Mouse (Mus musculus): ENCODE measurements around the gene Paip2b. TPM values are rescaled to one million over a fixed set of nuclear protein-coding genes. Genes with fewer than 3 reads are reported as not detected.

The Paip2b gene
- polyA plus RNA-seq (2016; fragmentation: Nextera tagmentation; extraction: Ambion mirVana), result 19.1 and 22.4 TPM in 2 replicates

DNA sequence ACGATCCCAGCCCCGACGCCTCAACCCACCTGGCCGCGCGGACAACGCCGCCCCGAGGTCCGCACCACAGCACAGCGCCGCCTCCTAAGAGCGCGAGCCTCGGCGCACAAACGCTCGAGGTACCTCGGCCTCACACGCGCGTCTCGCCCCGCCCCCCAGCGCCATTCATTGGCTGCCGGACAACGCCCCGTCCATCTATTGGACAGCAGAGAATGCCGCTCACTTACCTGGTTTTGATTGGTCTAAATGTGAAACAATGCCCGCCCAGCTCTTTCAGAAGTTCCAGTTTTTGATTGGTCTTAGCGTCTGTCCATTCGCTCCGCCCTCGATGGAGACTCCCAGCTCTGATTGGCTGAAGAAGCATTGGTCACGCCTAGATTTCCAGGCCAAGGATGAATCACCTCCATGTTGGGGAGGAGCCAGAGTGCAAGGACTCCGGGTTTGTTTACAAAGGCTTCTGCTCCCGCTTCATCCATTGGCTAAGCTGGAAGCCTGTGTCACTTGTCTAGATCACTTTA is at the start of gene Paip2b:
TSS of gene Paip2b (minus strand) at position 136 of the 518 bp plus-strand sequence.
- Histone ChIP-seq H3K27me3 (replicated peaks) (no peaks in the 10 kb centered on the region), H3K27ac (peak within 1 kb of the TSS; percentile 75; the same call in 1 of the 2 replicates), H3K9me3 (no peaks in the 10 kb centered on the region), H3K36me3 (no peaks in the 10 kb centered on the region), H3K4me1 (peaks cover 7% of the 10 kb centered on the region; the same call in 1 of the 2 replicates), H3K4me2 (replicated peaks) (peak within 1 kb of the TSS; percentile 82), H3K9ac (peak within 1 kb of the TSS; percentile 80), H3K4me3 (peak within 1 kb of the TSS; percentile 69)
- peak; percentile 98 for ATAC-seq (ENCODE audit: low FRiP score, low read depth)
- under 1% methylated on average over 37 of the region's 37 CpGs for WGBS

DNA sequence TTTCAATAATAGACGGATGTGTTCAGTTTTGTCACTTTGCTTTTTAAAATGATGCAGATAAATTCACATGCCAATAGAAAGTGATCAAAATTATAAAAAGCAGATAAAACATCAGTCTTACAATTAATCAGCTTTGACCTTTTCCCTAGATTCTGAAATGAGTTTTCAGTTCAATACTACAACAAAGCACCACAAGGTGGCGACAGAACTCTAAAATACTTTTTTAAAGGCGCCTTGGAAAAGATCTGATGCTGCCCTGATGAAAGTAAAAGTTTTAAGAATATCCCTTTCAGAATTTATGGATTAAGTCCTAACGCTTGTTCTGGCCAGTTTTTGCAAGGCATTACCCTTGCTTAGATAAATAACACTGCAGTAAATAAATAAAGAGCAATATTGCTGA is 48.3 kb upstream of the Paip2b start:
- Histone ChIP-seq H3K4me1 (no peaks in the 10 kb centered on the region), H3K36me3 (no peaks in the 10 kb centered on the region), H3K4me2 (replicated peaks) (peak overlapping the region; percentile 12; the same call in 1 of the 2 replicates), H3K9ac (no peak overlapping the region), H3K4me3 (no peak overlapping the region), H3K27me3 (replicated peaks) (no peaks in the 10 kb centered on the region), H3K9me3 (no peaks in the 10 kb centered on the region), H3K27ac (no peak overlapping the region)
- no peak for ATAC-seq (ENCODE audit: low FRiP score, low read depth)
- WGBS, result 3% methylated on average over 4 of the region's 4 CpGs

DNA sequence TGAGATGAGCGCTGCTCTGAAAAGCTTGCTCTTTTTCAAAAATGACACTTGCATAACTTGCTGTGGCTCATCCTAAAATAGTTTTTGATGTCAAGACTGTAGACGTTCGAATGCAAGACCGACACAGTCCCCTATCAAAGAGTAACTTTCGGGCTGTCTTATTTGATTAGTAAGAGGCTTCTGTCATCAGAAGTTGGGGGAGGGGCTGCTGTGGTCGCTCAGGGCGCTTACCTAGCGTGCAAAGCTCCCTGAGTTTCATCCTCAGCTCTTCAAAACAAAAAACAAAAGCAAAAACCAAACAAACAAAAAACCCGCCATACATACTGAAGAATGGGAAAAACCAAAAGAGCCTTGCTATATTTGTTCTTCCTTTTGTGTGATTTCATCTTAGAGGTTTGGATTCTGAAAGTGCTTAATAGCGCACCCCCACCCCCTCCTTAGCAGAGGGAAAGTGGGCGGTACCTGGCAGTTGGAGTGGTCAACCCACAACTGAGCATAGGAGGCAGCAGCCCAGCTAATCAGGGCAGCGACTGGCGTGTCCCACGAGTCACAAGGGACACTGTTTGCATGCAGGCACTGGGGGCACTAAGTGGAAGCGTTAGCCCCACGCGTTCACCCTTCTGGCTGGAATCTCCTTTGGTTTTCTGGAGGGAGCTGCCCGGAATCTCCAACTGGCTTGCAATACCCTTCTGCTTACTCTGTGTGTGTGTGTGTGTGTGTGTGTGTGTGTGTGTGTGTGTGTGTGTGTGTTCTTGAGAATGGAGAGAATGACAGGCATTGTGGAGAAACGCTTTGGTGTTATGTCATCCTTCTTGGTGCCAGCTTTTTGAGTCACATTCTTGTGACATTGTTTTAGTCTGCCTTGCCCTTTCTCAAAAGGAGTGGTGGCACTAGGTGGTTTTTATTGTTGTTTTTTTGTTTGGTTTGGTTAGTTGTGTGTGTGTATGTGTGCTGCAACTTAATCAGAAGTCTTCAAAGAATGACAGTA is 36.4 kb upstream of the Paip2b start:
- Histone ChIP-seq H3K9me3 (no peaks in the 10 kb centered on the region), H3K36me3 (no peaks in the 10 kb centered on the region), H3K4me1 (peaks cover 8% of the 10 kb centered on the region; the same call in 1 of the 2 replicates), H3K4me3 (peak overlapping the region; percentile 64), H3K9ac (peak overlapping the region; percentile 60; the same call in 1 of the 2 replicates), H3K27ac (no peak overlapping the region), H3K27me3 (replicated peaks) (no peaks in the 10 kb centered on the region; the same call in 1 of the 2 replicates), H3K4me2 (replicated peaks) (peak overlapping the region; percentile 99)
- ATAC-seq (ENCODE audit: low FRiP score, low read depth), result 0 out of 2 replicates have a peak, but pooled peaks have one; percentile 31
- WGBS, result 3% methylated on average over 19 of the region's 19 CpGs

DNA sequence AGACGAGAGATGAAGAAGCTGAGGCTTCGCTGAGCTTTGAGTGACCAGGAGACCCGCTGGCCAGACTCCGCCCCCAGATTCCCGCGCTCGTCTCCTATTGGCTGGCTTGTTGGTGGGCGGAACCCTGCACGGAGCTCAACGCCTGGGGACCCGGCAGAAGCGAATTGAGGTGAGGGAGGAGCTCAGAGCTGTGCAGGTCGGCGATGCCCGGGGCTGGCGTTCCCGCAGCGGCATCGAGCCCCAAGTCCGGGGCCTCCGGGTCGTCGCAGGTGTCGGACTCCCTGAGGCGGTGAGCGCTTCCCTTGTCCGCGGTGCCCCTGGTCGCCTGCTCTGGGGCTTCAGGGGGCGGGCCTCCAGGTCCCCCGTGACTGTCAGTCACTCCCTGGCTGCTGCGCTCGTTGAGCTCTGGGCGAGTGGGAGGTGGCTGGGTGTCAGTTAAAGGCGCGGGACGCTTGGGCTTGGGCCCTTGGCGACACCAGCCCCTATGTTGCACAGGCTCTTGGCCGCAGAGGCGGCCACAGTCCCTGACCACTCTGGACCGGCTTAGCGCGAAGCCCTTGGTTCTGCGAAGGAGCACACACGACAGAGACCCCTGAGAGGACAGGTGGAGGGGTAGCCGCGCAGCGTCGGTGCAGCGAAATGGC is 35.5 kb upstream of the Paip2b start, which contains the start of gene Zfp638:
TSS of gene Zfp638 (plus strand) at position 156 of the 644 bp plus-strand sequence.
- Histone ChIP-seq H3K4me2 (replicated peaks) (peak within 1 kb of the TSS; percentile 99), H3K36me3 (no peaks in the 10 kb centered on the region), H3K9ac (peak within 1 kb of the TSS; percentile 60), H3K9me3 (no peaks in the 10 kb centered on the region), H3K27me3 (replicated peaks) (no peaks in the 10 kb centered on the region; the same call in 1 of the 2 replicates), H3K4me3 (peak within 1 kb of the TSS; percentile 64), H3K27ac (no peak within 1 kb of the TSS), H3K4me1 (peaks cover 8% of the 10 kb centered on the region; the same call in 1 of the 2 replicates)
- under 1% methylated on average over 50 of the region's 50 CpGs for WGBS
- peak; percentile 97 for ATAC-seq (ENCODE audit: low FRiP score, low read depth)

DNA sequence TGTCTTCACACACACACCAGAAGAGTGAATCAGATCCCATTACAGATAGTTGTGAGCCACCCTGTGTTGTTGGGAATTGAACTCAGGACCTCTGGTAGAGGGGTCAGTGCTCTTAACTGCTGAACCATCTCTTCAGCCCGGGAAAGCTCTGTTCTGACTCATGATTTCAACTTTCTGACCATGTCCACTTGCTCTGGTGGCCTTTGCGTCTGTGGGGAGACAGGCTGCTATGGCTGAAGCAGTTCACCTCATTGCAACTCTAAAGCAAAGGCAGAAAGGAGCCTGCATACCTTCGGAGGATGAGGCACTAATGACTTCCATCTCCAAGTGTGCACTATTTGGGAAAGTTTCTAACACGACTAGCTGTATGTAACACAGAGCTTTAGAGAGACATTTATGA is 34.9 kb upstream of the Paip2b start:
- Histone ChIP-seq H3K36me3 (no peaks in the 10 kb centered on the region), H3K4me2 (replicated peaks) (peak overlapping the region; percentile 99), H3K27ac (no peak overlapping the region), H3K4me1 (peaks cover 8% of the 10 kb centered on the region; the same call in 1 of the 2 replicates), H3K4me3 (no peak overlapping the region), H3K9ac (no peak overlapping the region), H3K27me3 (replicated peaks) (no peaks in the 10 kb centered on the region; the same call in 1 of the 2 replicates), H3K9me3 (no peaks in the 10 kb centered on the region)
- 38% methylated on average over 4 of the region's 4 CpGs for WGBS
- ATAC-seq (ENCODE audit: low FRiP score, low read depth), result peak; percentile 34

DNA sequence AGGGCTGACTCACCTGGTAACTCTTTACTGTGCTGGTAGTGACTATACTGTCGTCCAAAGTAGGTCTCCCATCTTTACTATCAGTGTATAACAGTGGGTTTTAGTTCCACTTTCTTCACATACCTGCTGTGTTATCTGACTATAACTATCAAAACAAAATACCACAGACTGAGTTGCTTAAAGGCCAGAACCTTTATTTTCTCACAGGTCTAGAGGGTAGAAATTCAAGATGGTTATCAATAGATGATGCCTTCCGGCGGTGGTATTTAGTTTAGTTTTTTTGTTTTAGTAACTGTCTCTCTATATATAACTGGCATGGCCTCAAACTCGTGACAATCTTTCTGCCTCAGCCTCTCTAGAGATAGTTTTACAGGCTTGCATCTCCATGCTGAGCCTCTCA is 32.0 kb upstream of the Paip2b start:
- Histone ChIP-seq H3K9ac (no peak overlapping the region), H3K4me3 (no peak overlapping the region), H3K9me3 (no peaks in the 10 kb centered on the region), H3K36me3 (no peaks in the 10 kb centered on the region), H3K27me3 (replicated peaks) (no peaks in the 10 kb centered on the region; the same call in 1 of the 2 replicates), H3K27ac (no peak overlapping the region), H3K4me2 (replicated peaks) (no peak overlapping the region), H3K4me1 (peaks cover 8% of the 10 kb centered on the region; the same call in 1 of the 2 replicates)
- no peak for ATAC-seq (ENCODE audit: low FRiP score, low read depth)
- WGBS, result 75% methylated on average over 4 of the region's 4 CpGs

DNA sequence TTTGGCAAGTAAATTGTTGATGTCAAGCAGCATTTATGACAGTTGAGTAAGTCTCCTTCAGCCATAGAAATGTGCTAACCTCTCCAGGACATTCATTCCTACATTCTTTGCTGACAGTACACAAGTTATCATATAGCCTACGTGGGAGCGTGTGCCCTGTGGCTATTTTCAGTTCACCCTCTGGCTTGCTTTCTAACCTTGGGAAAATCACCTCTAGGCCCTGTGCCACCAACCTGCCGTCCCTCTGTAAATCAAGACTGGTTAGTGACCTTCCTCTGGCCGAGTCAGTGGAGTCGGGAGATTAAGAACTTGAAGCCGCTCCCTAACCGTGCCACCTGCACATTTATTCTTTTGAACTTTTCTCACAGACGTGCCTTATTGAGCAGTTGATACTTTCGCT is 28.5 kb upstream of the Paip2b start:
- 90% methylated on average over 9 of the region's 9 CpGs for WGBS
- no peak overlapping the region for H3K9ac ChIP-seq
- no peak overlapping the region for H3K27ac ChIP-seq
- no peak overlapping the region for H3K4me3 ChIP-seq
- no peaks in the 10 kb centered on the region for H3K36me3 ChIP-seq
- no peak for ATAC-seq (ENCODE audit: low FRiP score, low read depth)
- no peak overlapping the region for H3K4me2 ChIP-seq (replicated peaks)
- no peaks in the 10 kb centered on the region for H3K27me3 ChIP-seq (replicated peaks)
- no peaks in the 10 kb centered on the region for H3K9me3 ChIP-seq
- no peaks in the 10 kb centered on the region for H3K4me1 ChIP-seq

DNA sequence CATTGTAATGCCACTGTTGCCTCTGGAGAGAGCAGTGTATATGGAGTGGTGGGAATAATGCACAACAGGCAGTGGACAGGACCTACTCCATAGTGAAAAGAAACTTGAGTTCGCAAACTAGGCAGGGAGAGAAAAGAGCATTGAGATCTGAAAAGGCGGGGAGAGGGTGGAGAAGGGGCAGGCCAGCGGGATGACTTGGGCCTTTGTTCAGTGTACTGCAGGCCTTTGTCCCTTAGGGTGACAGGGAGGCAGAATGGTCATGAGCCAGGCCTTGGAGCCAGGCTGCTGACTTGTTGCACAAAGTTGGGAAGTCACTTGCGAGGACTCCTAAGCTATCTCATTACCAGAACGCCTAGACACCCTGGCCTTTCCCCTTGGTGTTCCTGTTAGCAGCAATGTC is 25.9 kb upstream of the Paip2b start:
- H3K36me3 ChIP-seq, result no peaks in the 10 kb centered on the region
- no peak overlapping the region for H3K9ac ChIP-seq
- H3K4me2 ChIP-seq (replicated peaks), result no peak overlapping the region
- WGBS, result 33% methylated on average over 5 of the region's 5 CpGs
- H3K9me3 ChIP-seq, result no peaks in the 10 kb centered on the region
- H3K4me3 ChIP-seq, result no peak overlapping the region
- no peak overlapping the region for H3K27ac ChIP-seq
- ATAC-seq (ENCODE audit: low FRiP score, low read depth), result no peak
- no peaks in the 10 kb centered on the region for H3K27me3 ChIP-seq (replicated peaks)
- H3K4me1 ChIP-seq, result no peaks in the 10 kb centered on the region

DNA sequence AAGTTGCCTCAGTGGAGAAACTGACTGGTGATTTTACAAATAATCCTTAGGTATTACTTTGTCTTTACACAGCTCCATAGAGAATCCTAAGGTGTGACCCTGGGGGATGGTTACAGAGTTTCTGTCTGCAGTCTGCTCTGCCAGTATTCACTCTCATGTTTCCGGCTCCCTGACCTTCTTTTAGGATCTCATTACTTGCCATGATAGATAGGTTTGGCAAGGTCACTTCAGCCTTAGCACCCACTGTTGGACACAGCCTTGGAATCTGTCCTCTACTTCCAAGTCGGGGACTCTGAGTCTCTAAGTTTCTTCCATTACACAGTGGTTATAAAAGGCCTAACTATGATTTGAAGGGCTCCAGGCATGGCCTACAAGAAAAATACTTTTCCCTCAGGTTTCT is 17.9 kb upstream of the Paip2b start:
- H3K27me3 ChIP-seq (replicated peaks), result no peaks in the 10 kb centered on the region
- H3K9ac ChIP-seq, result no peak overlapping the region
- no peak overlapping the region for H3K4me2 ChIP-seq (replicated peaks)
- no peaks in the 10 kb centered on the region for H3K4me1 ChIP-seq
- no peaks in the 10 kb centered on the region for H3K9me3 ChIP-seq
- no peak overlapping the region for H3K4me3 ChIP-seq
- no peak overlapping the region for H3K27ac ChIP-seq
- ATAC-seq (ENCODE audit: low FRiP score, low read depth), result no peak
- WGBS, result 88% methylated on average over 2 of the region's 2 CpGs
- no peaks in the 10 kb centered on the region for H3K36me3 ChIP-seq

DNA sequence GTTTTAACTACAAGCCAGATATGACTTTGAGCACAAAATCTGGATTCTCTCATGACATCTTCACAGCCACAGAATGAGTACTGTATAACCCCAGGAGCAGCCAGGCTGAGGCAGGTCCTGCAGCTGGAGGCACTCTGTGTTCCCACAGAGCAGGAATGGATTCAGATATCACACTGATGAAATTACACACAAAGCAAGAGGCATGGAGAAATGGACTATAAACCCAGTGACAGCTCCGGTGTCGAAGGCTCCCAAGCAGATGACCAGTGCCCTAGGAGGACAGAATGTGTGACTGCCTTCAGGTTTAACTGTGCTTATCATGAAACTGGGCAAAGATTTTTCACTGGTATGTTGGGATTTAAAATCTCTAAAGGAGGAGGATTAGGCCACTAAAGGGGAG is 14.6 kb upstream of the Paip2b start:
- ATAC-seq (ENCODE audit: low FRiP score, low read depth), result no peak
- WGBS, result 86% methylated on average over 2 of the region's 2 CpGs

DNA sequence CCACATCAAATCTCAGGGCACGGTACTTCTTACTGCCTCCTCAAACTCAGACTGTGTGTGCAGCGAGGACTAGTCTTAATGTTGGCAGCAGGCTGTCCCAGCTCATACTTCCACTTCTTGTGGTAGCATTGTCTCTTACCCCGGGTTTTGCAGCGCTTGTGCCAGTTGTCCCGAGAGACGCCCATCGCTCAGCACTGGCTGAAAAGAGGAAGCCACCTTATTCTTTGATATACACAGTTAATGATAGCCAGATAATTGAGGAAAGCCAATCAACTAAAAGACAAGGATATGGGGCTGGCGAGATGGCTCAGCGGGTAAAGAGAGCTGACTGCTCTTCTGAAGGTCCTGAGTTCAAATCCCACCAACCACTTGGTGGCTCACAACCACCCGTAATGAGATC is 13.4 kb upstream of the Paip2b start:
- Histone ChIP-seq H3K27me3 (replicated peaks) (no peaks in the 10 kb centered on the region), H3K4me3 (no peak overlapping the region), H3K36me3 (no peaks in the 10 kb centered on the region), H3K4me1 (no peaks in the 10 kb centered on the region), H3K27ac (no peak overlapping the region), H3K9me3 (no peaks in the 10 kb centered on the region), H3K9ac (no peak overlapping the region), H3K4me2 (replicated peaks) (no peak overlapping the region)
- WGBS, result 93% methylated on average over 10 of the region's 10 CpGs
- no peak for ATAC-seq (ENCODE audit: low FRiP score, low read depth)

More for the DNA sequence above, 14.6 kb upstream of the Paip2b start:
- H3K4me2 ChIP-seq (replicated peaks), result no peak overlapping the region
- no peaks in the 10 kb centered on the region for H3K27me3 ChIP-seq (replicated peaks)
- no peak overlapping the region for H3K27ac ChIP-seq
- H3K9me3 ChIP-seq, result no peaks in the 10 kb centered on the region
- no peak overlapping the region for H3K4me3 ChIP-seq
- H3K9ac ChIP-seq, result no peak overlapping the region
- no peaks in the 10 kb centered on the region for H3K36me3 ChIP-seq
- no peaks in the 10 kb centered on the region for H3K4me1 ChIP-seq

DNA sequence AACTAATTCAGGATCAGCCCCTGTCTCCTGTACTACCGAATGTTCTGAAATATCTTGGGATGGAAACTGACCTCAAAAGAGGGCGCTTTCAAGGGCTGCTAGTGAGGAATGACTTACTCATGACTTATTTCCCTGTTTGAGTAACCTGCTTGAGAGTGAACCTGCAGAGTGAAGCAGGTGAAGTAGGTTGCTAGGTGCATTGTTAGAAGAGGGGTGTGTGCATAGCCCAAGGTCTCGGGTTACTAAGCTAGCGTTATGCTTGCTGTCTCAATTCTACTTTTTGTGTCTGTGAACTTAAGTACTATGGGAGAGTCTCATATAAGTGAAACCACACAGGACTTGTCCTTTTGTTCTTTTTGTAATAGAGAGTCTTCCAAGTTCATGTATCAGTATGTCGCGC is 8.5 kb upstream of the Paip2b start:
- 91% methylated on average over 6 of the region's 6 CpGs for WGBS
- no peaks in the 10 kb centered on the region for H3K27me3 ChIP-seq (replicated peaks)

More for the DNA sequence above, 8.5 kb upstream of the Paip2b start:
- Histone ChIP-seq H3K4me1 (no peaks in the 10 kb centered on the region), H3K36me3 (no peaks in the 10 kb centered on the region), H3K4me2 (replicated peaks) (no peak overlapping the region), H3K9me3 (no peaks in the 10 kb centered on the region), H3K9ac (no peak overlapping the region), H3K4me3 (no peak overlapping the region), H3K27ac (no peak overlapping the region)
- ATAC-seq (ENCODE audit: low FRiP score, low read depth), result no peak

Data from neural tube, embryonic 12.5 days (tissue).